Mouse (Mus musculus): ENCODE measurements around the gene Pip4p1. TPM values are rescaled to one million over a fixed set of nuclear protein-coding genes. Genes with fewer than 3 reads are reported as not detected.
"Not testable (repeated sequence)": the region's sequence is repeated elsewhere in the genome, so short reads cannot be mapped to it uniquely, and the experiment has no call there.

Gene Pip4p1
- polyA plus RNA-seq, 1 experiment = 95.5 TPM

DNA sequence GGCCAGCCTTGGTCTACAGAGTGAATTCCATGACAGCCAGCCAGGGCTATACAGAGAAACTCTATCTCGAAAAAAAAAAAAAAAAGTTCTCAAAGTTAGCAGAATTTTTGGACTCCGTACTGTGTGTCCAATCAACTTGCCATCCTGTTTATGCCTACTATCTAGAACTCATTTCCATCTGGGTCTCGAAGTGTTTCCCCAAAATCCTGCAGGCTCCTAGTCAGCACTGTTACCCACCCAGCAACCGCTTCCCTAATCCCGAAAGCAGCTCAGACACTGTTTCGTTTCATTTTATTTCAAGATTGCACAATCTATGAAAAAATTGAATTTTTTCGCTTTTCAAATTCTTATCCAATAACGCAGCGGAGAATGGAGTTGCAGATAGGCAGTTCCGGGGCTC lies 24.8 kb upstream of the Pip4p1 start:
- H3K4me3 ChIP-seq (ENCODE audit: low read depth, low read length) = no peak overlapping the region
- no peak for TF ChIP-seq CTCF (IDR thresholded peaks at IDR 0.05; ENCODE audit: low read depth, low read length)
- no peak for TF ChIP-seq EP300 (IDR thresholded peaks at IDR 0.05; ENCODE audit: insufficient read depth, low read depth, low read length)
- TF ChIP-seq POLR2A (IDR thresholded peaks at IDR 0.05; ENCODE audit: insufficient read depth, low read length) = no peak
- H3K9ac ChIP-seq (ENCODE audit: low read depth, poor library complexity, severe bottlenecking) = no peak overlapping the region
- peaks cover 4% of the 10 kb centered on the region; the same call in 1 of the 2 replicates for H3K36me3 ChIP-seq (ENCODE audit: control insufficient read depth, insufficient read depth, low read length, poor library complexity, severe bottlenecking)
- H3K27me3 ChIP-seq (ENCODE audit: control insufficient read depth, insufficient read depth, low read length, poor library complexity, severe bottlenecking) = no peaks in the 10 kb centered on the region
- H3K9me3 ChIP-seq (replicated peaks; ENCODE audit: control insufficient read depth, insufficient read depth, low read length, poor library complexity, severe bottlenecking) = no peaks in the 10 kb centered on the region
- H3K4me1 ChIP-seq (ENCODE audit: control insufficient read depth, insufficient read depth, low read length) = no peaks in the 10 kb centered on the region
- peak overlapping the region; percentile 79; the same call in 1 of the 2 replicates for H3K27ac ChIP-seq (ENCODE audit: insufficient read depth, low read length)

DNA sequence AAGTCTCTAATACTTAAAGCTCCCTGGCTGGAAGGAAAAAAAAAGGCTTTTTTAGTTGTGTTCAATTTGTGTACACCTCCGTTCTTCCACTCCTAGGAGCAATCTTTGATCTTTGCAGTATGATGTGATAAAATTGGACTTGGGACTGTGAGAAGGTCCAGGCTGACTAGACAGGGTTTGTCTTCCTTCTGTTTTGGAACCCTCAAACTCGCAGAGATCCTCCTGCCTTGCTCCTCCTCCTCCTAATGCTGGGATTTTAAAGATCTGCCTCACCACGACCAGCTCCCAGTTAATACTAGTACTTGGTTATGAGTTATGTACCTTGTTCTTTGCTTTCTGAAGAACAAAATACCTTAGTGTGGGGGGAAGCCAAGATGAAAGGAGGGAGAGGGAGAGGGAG lies 14.9 kb upstream of the Pip4p1 start:
- Histone ChIP-seq H3K4me3 (ENCODE audit: low read depth, low read length) (peak overlapping the region; percentile 54), H3K9ac (ENCODE audit: low read depth, poor library complexity, severe bottlenecking) (peak overlapping the region; percentile 57; the same call in 1 of the 2 replicates)
- not testable (repeated sequence) for H3K4me1 ChIP-seq (ENCODE audit: control insufficient read depth, insufficient read depth, low read length); H3K36me3 ChIP-seq (ENCODE audit: control insufficient read depth, insufficient read depth, low read length, poor library complexity, severe bottlenecking); H3K9me3 ChIP-seq (replicated peaks; ENCODE audit: control insufficient read depth, insufficient read depth, low read length, poor library complexity, severe bottlenecking); H3K27me3 ChIP-seq (ENCODE audit: control insufficient read depth, insufficient read depth, low read length, poor library complexity, severe bottlenecking); H3K27ac ChIP-seq (ENCODE audit: insufficient read depth, low read length)

DNA sequence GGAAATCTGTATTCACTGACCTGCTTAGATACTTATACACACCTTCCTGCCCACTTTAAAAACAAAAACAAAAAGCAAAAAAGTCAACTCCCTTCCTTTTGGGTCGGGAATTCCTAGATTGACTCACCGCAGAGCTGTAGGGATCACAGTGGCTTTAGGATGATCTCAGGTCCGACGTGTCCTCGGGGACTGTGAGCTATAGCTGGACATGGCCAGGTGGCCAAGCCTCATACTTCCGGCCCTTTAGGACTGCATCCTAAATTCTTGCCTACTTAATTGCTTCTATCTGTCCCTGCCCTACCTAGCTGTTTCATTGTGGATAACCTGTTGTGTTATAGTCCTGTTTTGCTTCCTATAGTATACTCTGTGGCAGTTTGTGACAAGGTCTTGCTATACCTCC lies 14.4 kb upstream of the Pip4p1 start:
- Histone ChIP-seq H3K4me3 (ENCODE audit: low read depth, low read length) (peak overlapping the region; percentile 52), H3K9ac (ENCODE audit: low read depth, poor library complexity, severe bottlenecking) (peak overlapping the region; percentile 57), H3K27ac (ENCODE audit: insufficient read depth, low read length) (peak overlapping the region; percentile 77)
- H3K4me1 ChIP-seq (ENCODE audit: control insufficient read depth, insufficient read depth, low read length); H3K36me3 ChIP-seq (ENCODE audit: control insufficient read depth, insufficient read depth, low read length, poor library complexity, severe bottlenecking); H3K27me3 ChIP-seq (ENCODE audit: control insufficient read depth, insufficient read depth, low read length, poor library complexity, severe bottlenecking); H3K9me3 ChIP-seq (replicated peaks; ENCODE audit: control insufficient read depth, insufficient read depth, low read length, poor library complexity, severe bottlenecking): not testable (repeated sequence)

DNA sequence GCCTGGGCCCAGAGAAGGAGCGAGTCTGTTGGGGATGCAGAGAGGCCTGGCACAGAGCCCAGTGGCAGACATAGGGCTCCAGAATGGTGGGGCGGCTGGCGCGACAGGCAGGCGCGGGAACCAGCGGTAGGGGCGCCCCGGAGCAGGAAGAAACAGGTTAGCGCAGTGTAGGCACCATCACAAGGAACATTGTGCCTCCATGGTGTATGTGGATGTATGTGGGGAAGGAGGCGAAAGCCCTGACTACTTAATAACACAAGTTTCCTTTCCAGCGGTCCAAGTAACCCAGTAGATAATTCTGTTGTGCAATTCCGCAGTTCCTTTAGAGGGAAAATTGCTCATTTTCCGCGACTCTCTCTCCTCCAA lies 14.0 kb upstream of the Pip4p1 start:
- Histone ChIP-seq H3K9ac (ENCODE audit: low read depth, poor library complexity, severe bottlenecking) (peak overlapping the region; percentile 57), H3K4me3 (ENCODE audit: low read depth, low read length) (peak overlapping the region; percentile 52), H3K27ac (ENCODE audit: insufficient read depth, low read length) (peak overlapping the region; percentile 77)
- not testable (repeated sequence) for H3K9me3 ChIP-seq (replicated peaks; ENCODE audit: control insufficient read depth, insufficient read depth, low read length, poor library complexity, severe bottlenecking); H3K27me3 ChIP-seq (ENCODE audit: control insufficient read depth, insufficient read depth, low read length, poor library complexity, severe bottlenecking); H3K36me3 ChIP-seq (ENCODE audit: control insufficient read depth, insufficient read depth, low read length, poor library complexity, severe bottlenecking); H3K4me1 ChIP-seq (ENCODE audit: control insufficient read depth, insufficient read depth, low read length)

DNA sequence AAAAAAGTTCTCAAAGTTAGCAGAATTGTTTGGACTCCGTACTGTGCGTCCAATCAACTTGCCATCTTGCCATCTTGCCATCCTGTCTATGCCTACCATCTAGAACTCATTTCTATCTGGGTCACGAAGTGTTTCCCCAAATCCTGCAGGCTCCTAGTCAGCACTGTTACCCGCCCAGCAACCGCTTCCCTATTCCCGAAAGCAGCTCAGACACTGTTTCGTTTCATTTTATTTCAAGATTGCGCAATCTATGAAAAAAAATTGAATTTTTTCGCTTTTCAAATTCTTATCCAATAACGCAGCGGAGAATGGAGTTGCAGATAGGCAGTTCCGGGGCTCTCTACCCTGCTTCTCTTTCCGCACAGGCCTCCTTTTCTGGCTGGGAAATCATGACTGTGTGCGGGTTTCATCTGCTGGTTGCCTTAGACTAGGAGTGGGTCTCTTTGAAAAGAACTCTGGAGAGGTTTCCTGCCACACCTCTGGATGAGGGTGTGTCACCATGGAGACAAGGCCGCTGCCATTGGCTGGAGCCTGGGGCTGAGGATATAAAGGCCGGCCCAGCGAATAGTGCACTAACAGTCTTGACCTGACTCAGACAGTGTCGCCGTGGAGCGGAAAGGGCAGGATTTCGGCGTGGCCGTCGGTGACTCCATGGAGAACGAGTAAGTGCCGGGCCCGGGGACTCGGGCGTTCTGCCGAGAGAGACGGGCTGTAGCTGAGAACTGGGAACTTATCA lies 13.4 kb upstream of the Pip4p1 start, which contains the start of gene Gm49342:
Gm49342 (plus strand) TSS at position 586 of the 736 bp plus-strand sequence.
- Histone ChIP-seq H3K9ac (ENCODE audit: low read depth, poor library complexity, severe bottlenecking) (peak within 1 kb of the TSS; percentile 57), H3K27ac (ENCODE audit: insufficient read depth, low read length) (peak within 1 kb of the TSS; percentile 77), H3K9me3 (replicated peaks; ENCODE audit: control insufficient read depth, insufficient read depth, low read length, poor library complexity, severe bottlenecking) (no peaks in the 10 kb centered on the region), H3K36me3 (ENCODE audit: control insufficient read depth, insufficient read depth, low read length, poor library complexity, severe bottlenecking) (no peaks in the 10 kb centered on the region), H3K4me3 (ENCODE audit: low read depth, low read length) (peak within 1 kb of the TSS; percentile 52), H3K27me3 (ENCODE audit: control insufficient read depth, insufficient read depth, low read length, poor library complexity, severe bottlenecking) (no peaks in the 10 kb centered on the region), H3K4me1 (ENCODE audit: control insufficient read depth, insufficient read depth, low read length) (peaks cover 2% of the 10 kb centered on the region)
- TF ChIP-seq EP300 (IDR thresholded peaks at IDR 0.05; ENCODE audit: insufficient read depth, low read depth, low read length) = 0 out of 2 replicates have a peak, but pooled peaks have one; percentile 24
- TF ChIP-seq CTCF (IDR thresholded peaks at IDR 0.05; ENCODE audit: low read depth, low read length) = no peak
- peak; percentile 95 for TF ChIP-seq POLR2A (IDR thresholded peaks at IDR 0.05; ENCODE audit: insufficient read depth, low read length)

DNA sequence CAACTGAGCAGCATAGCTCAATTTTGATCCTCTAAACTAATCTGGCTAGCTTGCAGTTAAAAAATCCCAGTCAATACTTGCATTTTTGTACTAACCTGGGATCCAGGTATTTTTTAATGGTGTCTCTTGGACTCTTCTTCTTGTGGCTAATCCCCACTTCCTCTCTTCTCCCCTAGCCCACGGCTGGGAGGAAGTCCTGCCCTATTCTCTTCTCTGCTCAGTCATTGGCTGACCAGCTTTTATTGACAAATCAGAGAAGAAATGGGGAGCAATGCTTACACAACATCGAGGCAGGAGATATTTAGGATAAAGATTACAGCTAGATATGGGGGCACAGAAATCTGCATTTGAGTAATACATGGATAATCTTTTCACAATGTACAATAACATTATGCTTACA lies 8.3 kb upstream of the Pip4p1 start:
- H3K9ac ChIP-seq (ENCODE audit: low read depth, poor library complexity, severe bottlenecking) = peak overlapping the region; percentile 49; the same call in 1 of the 2 replicates
- TF ChIP-seq EP300 (IDR thresholded peaks at IDR 0.05; ENCODE audit: insufficient read depth, low read depth, low read length) (no peak), CTCF (IDR thresholded peaks at IDR 0.05; ENCODE audit: low read depth, low read length) (no peak), POLR2A (IDR thresholded peaks at IDR 0.05; ENCODE audit: insufficient read depth, low read length) (no peak)
- no peaks in the 10 kb centered on the region for H3K27me3 ChIP-seq (ENCODE audit: control insufficient read depth, insufficient read depth, low read length, poor library complexity, severe bottlenecking)
- peaks cover 2% of the 10 kb centered on the region for H3K4me1 ChIP-seq (ENCODE audit: control insufficient read depth, insufficient read depth, low read length)
- peaks cover 5% of the 10 kb centered on the region for H3K36me3 ChIP-seq (ENCODE audit: control insufficient read depth, insufficient read depth, low read length, poor library complexity, severe bottlenecking)
- H3K9me3 ChIP-seq (replicated peaks; ENCODE audit: control insufficient read depth, insufficient read depth, low read length, poor library complexity, severe bottlenecking) = no peaks in the 10 kb centered on the region
- H3K27ac ChIP-seq (ENCODE audit: insufficient read depth, low read length) = no peak overlapping the region; the same call in 1 of the 2 replicates
- no peak overlapping the region; the same call in 1 of the 2 replicates for H3K4me3 ChIP-seq (ENCODE audit: low read depth, low read length)
